Mouse (Mus musculus) cerebellum, adult 9-11 months (tissue): ENCODE data around the gene Gm5431.
"Not testable (repeated sequence)": the region's sequence is repeated elsewhere in the genome, so short reads cannot be mapped to it uniquely, and the experiment has no call there.

Experiments used
- DNase-seq: peaks from one replicate; pipeline ENCODE4 v3.0.0; 2022

Gm5431 gene

GRCm38 (mm10) chr11:48870781-48871180 lies 31.2 kb downstream of the Gm5431 start:
- DNase-seq, result no peak

DNA sequence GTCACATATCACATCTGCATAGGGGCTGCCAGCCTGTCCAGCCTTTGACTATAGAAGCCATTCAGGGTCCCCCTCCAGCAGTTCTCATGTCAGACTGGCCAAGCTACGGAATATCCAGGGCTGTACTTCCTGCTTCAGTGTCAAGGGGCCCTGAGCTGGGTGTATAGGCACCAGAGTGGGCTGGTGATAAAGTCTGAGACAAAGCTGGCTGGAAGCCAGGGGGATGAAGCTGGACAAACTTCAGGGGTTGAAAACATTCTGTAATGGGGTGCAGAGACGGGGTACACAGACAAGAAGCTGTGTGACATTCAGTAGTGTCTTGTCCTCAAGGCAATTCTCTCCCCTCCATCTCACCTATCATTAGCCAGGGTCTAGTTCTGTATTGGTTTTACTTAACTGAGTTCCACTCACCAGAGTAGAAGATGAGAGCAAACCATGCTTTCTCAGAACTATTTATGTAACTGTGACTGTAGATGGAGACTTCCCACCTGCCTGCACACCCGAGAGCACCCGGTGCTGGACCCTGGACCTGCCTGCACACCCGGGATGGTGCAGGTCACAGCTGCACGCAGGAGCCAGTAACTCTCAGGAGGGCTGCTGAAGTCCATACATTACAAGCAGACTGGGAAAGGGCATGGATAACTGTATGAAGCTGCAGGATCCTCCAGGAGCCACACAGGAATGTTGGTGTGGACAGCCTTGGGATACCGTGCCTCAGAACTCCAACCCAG lies 32.5 kb downstream of the Gm5431 start:
- peak; percentile 12 for DNase-seq

- no peak for DNase-seq
These were observed 35.5 kb downstream of the Gm5431 start for GRCm38 (mm10) chr11:48866481-48866880.

DNA sequence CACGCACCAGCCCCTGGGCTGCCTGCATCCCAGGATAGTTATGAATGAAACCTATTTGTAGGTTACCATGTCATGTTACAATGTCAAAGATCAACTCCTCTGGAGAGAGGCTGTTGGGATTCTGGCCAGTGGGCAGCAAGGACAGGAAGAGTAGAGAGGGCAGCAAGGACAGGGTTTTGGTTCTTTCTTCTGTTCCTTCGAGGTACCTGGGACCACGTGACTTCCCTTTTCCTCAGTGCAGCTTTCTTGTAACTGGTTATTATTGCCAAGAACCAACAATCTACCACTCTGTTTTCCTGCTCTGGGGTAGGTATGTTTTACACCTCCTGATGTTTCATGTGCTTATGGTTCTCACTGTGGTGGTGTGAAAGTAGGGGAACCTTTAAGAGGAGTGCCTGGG lies 38.2 kb downstream of the Gm5431 start:
- no peak for DNase-seq

GRCm38 (mm10) chr11:48862784-48863319 lies 39.2 kb downstream of the Gm5431 start:
- no peak for DNase-seq

DNA sequence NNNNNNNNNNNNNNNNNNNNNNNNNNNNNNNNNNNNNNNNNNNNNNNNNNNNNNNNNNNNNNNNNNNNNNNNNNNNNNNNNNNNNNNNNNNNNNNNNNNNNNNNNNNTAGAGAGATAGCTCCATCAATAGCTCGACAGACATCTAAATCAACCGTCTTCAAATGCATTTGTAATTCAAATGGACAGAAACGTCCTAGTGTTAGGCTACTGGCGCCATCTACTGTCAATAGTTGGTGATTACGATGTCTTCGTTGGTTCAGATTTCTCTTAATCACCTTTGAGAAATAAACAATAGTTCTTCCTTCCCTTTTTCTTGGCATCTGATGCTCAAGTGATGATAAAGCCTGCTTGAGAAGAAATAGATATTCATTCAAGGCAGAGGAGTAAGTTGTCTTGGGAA lies 43.0 kb downstream of the Gm5431 start:
- DNase-seq, result peak; percentile 51

DNA sequence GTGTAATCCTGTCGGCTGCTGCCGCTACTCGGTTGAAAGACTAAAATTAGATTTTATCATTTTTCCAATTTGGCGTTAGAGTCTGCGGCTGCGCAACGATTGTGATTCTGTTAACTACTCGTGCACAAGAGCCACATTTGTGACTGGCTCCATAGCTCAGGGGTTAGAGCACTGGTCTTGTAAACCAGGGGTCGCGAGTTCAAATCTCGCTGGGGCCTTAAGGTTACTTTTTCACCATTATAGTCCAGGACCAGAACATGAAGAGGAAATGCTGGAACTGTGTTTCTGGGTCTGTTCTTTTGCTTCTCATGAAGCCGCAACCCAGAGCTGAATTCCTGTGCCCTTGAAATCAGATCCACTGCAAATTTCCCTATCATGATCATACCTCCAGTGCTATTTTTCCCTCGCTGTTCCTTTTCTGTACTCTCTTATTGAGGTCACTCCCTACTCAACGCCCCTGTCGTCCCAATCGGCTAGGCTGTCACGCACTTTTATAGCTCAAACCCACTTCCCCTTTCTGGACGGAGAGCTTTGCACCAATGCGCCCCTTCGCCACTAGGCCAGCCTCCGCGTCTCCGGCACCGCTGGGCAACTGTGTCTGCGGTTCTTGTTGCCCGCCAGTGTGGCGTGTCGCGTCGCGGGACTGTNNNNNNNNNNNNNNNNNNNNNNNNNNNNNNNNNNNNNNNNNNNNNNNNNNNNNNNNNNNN lies 48.4 kb downstream of the Gm5431 start:
- peak; percentile 90 for DNase-seq

- DNase-seq, result peak; percentile 50
These were observed 49.2 kb downstream of the Gm5431 start for GRCm38 (mm10) chr11:48852624-48853473.

- no peak for DNase-seq
These were observed 49.8 kb downstream of the Gm5431 start for GRCm38 (mm10) chr11:48852190-48852589.

DNA sequence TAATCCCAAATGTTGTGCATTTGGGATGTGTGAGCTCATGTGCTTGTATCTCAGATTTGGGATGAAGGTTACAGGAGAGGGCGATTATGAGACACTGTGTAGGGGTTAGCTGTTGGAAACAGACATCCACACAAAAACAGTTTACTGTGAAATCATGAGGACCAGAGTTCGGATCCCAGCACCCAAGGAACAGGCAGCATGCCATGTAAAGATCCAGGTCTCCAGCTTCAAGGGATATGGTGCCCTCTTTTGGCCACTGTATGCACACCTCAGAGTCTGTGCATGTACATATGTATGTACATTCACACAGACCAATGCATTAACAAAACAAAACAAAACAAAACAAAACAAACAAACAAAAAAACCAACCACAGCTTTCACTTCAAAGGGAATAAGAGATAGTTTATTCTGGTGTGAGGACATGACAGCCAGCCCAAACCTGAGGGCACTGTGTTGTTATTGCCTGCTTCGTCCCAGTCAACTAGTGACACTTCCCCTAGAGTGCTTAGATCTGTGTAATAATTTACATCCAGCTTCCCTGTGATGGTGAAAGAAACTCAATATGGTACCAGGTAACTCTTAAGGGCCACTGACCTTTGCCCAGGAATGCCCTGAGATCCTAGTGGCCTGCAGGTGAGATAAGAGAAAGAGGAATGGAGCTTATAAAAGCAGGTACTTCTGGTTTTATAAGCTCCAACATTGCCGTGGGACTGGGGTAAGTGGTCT lies 50.6 kb downstream of the Gm5431 start:
- peak; percentile 25 for DNase-seq

- DNase-seq, result peak; percentile 5
These were observed 51.8 kb downstream of the Gm5431 start for GRCm38 (mm10) chr11:48850240-48850639.

- DNase-seq, result no peak
These were observed 55.1 kb downstream of the Gm5431 start for GRCm38 (mm10) chr11:48846881-48847280.

DNA sequence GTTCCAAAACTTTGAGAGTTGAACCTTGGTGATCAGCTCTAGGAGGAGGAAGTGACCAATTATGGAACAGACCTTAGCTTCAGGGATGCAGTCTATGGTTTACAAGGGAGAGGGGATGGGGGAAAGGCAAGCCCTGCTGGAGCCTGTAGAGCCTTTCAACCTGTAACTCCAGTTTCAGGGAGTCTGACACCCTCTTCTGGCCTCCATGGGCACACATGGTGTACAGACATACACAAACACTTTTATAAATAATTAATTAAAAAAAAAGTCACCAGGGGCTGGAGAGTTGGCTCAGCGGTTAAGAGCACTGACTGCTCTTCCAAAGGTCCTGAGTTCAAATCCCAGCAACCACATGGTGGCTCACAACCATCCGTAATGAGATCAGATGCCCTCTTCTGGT lies 55.7 kb downstream of the Gm5431 start:
- DNase-seq, result not testable (repeated sequence)

- no peak for DNase-seq
These were observed 56.7 kb downstream of the Gm5431 start for GRCm38 (mm10) chr11:48845244-48845815.

DNA sequence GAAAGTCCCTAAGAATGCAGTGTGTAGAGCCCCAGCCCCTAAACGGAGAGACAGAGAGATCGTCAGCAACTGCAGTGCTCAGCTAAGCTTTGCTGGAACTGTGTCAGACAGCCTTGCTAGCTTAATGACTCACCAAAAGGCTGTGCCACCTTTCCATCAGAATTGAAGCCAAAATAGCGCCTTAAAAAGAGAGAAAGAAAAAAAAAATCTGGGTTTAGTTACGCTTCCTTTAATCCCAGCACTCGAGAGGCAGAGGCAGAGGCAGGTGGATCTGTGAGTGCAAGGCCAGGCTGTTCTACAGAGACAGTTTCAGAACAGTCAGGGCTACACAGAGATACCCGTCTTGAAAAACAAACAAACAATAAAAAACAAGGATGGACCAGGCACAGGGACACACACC lies 57.7 kb downstream of the Gm5431 start:
- DNase-seq, result peak; percentile 12

- DNase-seq, result peak; percentile 7
These were observed 58.8 kb downstream of the Gm5431 start for GRCm38 (mm10) chr11:48843202-48843601.

GRCm38 (mm10) chr11:48842378-48842792 lies 59.6 kb downstream of the Gm5431 start:
- no peak for DNase-seq

DNA sequence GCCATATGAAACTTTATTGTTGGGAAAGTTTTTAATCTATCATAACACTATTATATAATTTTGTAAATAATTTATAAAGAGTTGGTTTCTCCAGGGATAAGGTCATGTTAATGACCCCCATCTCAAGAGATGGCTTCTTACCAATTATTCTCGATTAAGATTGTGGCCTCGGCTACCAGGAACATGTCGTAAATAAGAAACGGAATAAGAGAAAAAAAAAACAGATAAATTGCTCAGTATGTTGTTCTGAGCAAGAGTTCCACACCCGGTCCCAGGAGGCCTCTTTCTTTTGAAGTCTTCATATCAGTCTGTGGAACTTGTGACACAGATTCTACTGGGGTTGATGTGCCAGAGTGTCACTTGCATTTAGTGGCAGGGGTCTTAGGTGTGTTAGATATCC lies 60.8 kb downstream of the Gm5431 start:
- DNase-seq, result no peak

GRCm38 (mm10) chr11:48840805-48841204 lies 61.2 kb downstream of the Gm5431 start:
- DNase-seq, result no peak

DNA sequence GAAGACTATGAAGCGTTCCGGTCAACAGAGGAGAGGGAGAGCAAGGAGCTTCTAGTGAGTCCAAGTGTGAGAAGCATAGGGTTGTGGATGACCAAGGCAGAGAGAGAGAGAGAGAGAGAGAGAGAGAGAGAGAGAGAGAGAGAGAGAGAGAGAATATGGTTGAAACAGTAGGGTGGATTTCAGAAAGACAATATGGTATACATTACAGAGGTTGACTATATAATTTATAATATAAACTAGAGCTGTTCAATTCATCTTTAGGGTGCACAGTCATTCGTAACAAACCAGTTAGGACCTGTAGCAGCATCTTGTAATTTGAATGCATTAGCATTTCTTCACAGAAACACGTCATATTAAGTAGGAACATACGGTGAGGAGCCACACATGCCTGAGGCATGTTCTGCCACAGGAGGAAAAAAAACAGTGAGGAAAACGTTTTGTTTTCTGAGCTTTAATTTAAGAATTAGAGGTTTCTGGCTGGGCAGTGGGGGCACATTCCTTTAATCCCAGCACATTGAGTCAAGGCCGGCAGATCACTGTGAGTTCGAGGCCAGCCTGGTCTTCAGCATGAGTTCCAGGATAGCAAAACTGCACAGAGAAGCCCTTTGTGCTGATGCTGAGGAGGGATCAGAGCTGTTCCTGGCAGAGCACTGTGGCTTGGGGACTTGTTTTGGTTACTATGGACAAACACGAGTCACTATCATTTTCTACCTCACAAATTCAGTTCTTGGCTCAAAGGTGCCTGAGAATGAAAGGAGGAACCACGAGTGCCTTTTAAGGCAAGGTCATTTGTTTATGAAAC lies 62.9 kb downstream of the Gm5431 start:
- no peak for DNase-seq

DNA sequence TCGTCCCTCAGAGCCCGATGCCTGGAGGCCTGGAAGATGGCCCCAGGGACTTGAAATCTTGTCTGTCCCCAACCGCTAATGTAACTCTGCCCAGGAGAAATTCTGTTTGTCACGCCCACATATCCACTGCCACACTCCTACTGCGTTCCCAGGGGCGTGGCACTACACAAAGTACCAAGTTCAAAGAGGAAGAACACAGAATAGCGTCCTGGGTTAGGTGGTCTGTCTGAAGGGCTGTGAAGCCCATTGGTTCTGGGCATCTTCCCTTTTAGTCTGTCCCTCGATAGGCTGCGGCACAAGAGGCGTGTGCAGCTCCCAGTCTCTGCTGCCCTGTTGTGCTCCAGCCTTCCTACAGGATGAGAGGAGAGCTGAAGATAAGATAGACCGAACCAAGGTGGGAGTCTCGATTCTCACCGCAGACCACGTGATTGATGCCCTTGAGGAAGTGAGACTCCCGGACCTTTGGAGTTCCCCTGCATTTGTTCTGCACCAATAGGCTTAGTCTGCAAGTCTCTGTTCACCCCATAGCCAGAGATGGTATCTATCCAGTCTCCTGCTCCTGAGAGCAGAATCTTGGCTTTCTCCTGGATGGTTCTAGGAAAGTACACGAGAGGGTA lies 63.7 kb downstream of the Gm5431 start:
- DNase-seq, result no peak
